Mouse (Mus musculus): ENCODE measurements around the gene Nog. TPM values are rescaled to one million over a fixed set of nuclear protein-coding genes. Genes with fewer than 3 reads are reported as not detected.

Nog gene
- total and polyA plus RNA-seq, 3 experiments, result 0.18 to 0.39 (median 0.20) TPM

- Histone ChIP-seq H3K9ac (ENCODE audit: low read depth, low read length) (no peak overlapping the region), H3K79me2 (replicated peaks; ENCODE audit: control insufficient read depth, insufficient read depth, low read length) (no peaks in the 10 kb centered on the region), H3K4me3 (no peak overlapping the region), H3K4me1 (ENCODE audit: control insufficient read depth, insufficient read depth, low read length) (no peaks in the 10 kb centered on the region), H3K36me3 (ENCODE audit: control insufficient read depth, insufficient read depth, low read length) (no peaks in the 10 kb centered on the region), H3K27ac (no peak overlapping the region), H3K27me3 (ENCODE audit: control insufficient read depth, insufficient read depth, low read length) (no peaks in the 10 kb centered on the region)
- no peak for TF ChIP-seq CTCF (IDR thresholded peaks at IDR 0.05)
- TF ChIP-seq POLR2A (IDR thresholded peaks at IDR 0.05; ENCODE audit: insufficient read depth, low read depth, low read length), result no peak
- TF ChIP-seq EP300 (IDR thresholded peaks at IDR 0.05; ENCODE audit: insufficient read depth, low read depth, low read length), result no peak
- DNase-seq, result no peak
- intact Hi-C loops (cut with DNase I), result no loop called here
- 58% methylated on average over 6 of the region's 6 CpGs for WGBS
Observed at GRCm38 (mm10) chr11:89319675-89320074, 17.5 kb upstream of the Nog start.

GRCm38 (mm10) chr11:89318324-89318723, 16.2 kb upstream of the Nog start:
- Histone ChIP-seq H3K27me3 (ENCODE audit: control insufficient read depth, insufficient read depth, low read length) (no peaks in the 10 kb centered on the region), H3K4me1 (ENCODE audit: control insufficient read depth, insufficient read depth, low read length) (no peaks in the 10 kb centered on the region), H3K9ac (ENCODE audit: low read depth, low read length) (no peak overlapping the region), H3K36me3 (ENCODE audit: control insufficient read depth, insufficient read depth, low read length) (no peaks in the 10 kb centered on the region), H3K4me3 (no peak overlapping the region), H3K27ac (no peak overlapping the region), H3K79me2 (replicated peaks; ENCODE audit: control insufficient read depth, insufficient read depth, low read length) (no peaks in the 10 kb centered on the region)
- intact Hi-C loops (cut with DNase I), result no loop called here
- TF ChIP-seq POLR2A (IDR thresholded peaks at IDR 0.05; ENCODE audit: insufficient read depth, low read depth, low read length) (no peak), CTCF (IDR thresholded peaks at IDR 0.05) (no peak), EP300 (IDR thresholded peaks at IDR 0.05; ENCODE audit: insufficient read depth, low read depth, low read length) (no peak)
- 21% methylated on average over 8 of the region's 8 CpGs for WGBS
- DNase-seq, result no peak

GRCm38 (mm10) chr11:89317757-89318156, 15.6 kb upstream of the Nog start:
- intact Hi-C loops (cut with DNase I), result no loop called here
- Histone ChIP-seq H3K79me2 (replicated peaks; ENCODE audit: control insufficient read depth, insufficient read depth, low read length) (no peaks in the 10 kb centered on the region), H3K9ac (ENCODE audit: low read depth, low read length) (no peak overlapping the region), H3K27ac (no peak overlapping the region), H3K4me3 (no peak overlapping the region), H3K27me3 (ENCODE audit: control insufficient read depth, insufficient read depth, low read length) (no peaks in the 10 kb centered on the region), H3K36me3 (ENCODE audit: control insufficient read depth, insufficient read depth, low read length) (no peaks in the 10 kb centered on the region), H3K4me1 (ENCODE audit: control insufficient read depth, insufficient read depth, low read length) (no peaks in the 10 kb centered on the region)
- no peak for DNase-seq
- WGBS, result 66% methylated on average over 3 of the region's 3 CpGs
- TF ChIP-seq POLR2A (IDR thresholded peaks at IDR 0.05; ENCODE audit: insufficient read depth, low read depth, low read length) (no peak), CTCF (IDR thresholded peaks at IDR 0.05) (no peak), EP300 (IDR thresholded peaks at IDR 0.05; ENCODE audit: insufficient read depth, low read depth, low read length) (no peak)

GRCm38 (mm10) chr11:89314374-89314773, 12.2 kb upstream of the Nog start:
- Histone ChIP-seq H3K79me2 (replicated peaks; ENCODE audit: control insufficient read depth, insufficient read depth, low read length) (no peaks in the 10 kb centered on the region), H3K9ac (ENCODE audit: low read depth, low read length) (no peak overlapping the region), H3K27ac (no peak overlapping the region), H3K4me1 (ENCODE audit: control insufficient read depth, insufficient read depth, low read length) (no peaks in the 10 kb centered on the region), H3K27me3 (ENCODE audit: control insufficient read depth, insufficient read depth, low read length) (no peaks in the 10 kb centered on the region), H3K4me3 (no peak overlapping the region), H3K36me3 (ENCODE audit: control insufficient read depth, insufficient read depth, low read length) (no peaks in the 10 kb centered on the region)
- DNase-seq, result no peak
- 62% methylated on average over 5 of the region's 5 CpGs for WGBS
- TF ChIP-seq EP300 (IDR thresholded peaks at IDR 0.05; ENCODE audit: insufficient read depth, low read depth, low read length), result no peak
- TF ChIP-seq CTCF (IDR thresholded peaks at IDR 0.05), result no peak
- TF ChIP-seq POLR2A (IDR thresholded peaks at IDR 0.05; ENCODE audit: insufficient read depth, low read depth, low read length), result no peak
- intact Hi-C loops (cut with DNase I), result no loop called here

- intact Hi-C loops (cut with DNase I), result no loop called here
- 52% methylated on average over 3 of the region's 3 CpGs for WGBS
- TF ChIP-seq CTCF (IDR thresholded peaks at IDR 0.05), result no peak
- TF ChIP-seq POLR2A (IDR thresholded peaks at IDR 0.05; ENCODE audit: insufficient read depth, low read depth, low read length), result no peak
- no peak for TF ChIP-seq EP300 (IDR thresholded peaks at IDR 0.05; ENCODE audit: insufficient read depth, low read depth, low read length)
Observed at GRCm38 (mm10) chr11:89312378-89312777, 10.2 kb upstream of the Nog start.

GRCm38 (mm10) chr11:89310217-89310616, 8.1 kb upstream of the Nog start:
- no peak for TF ChIP-seq EP300 (IDR thresholded peaks at IDR 0.05; ENCODE audit: insufficient read depth, low read depth, low read length)
- TF ChIP-seq POLR2A (IDR thresholded peaks at IDR 0.05; ENCODE audit: insufficient read depth, low read depth, low read length), result no peak
- TF ChIP-seq CTCF (IDR thresholded peaks at IDR 0.05), result no peak
- WGBS, result 75% methylated on average over 11 of the region's 11 CpGs

More at GRCm38 (mm10) chr11:89312378-89312777, 10.2 kb upstream of the Nog start:
- no peak overlapping the region for H3K4me3 ChIP-seq
- no peaks in the 10 kb centered on the region for H3K4me1 ChIP-seq (ENCODE audit: control insufficient read depth, insufficient read depth, low read length)
- no peaks in the 10 kb centered on the region for H3K36me3 ChIP-seq (ENCODE audit: control insufficient read depth, insufficient read depth, low read length)
- no peak for DNase-seq
- H3K27ac ChIP-seq, result no peak overlapping the region
- H3K27me3 ChIP-seq (ENCODE audit: control insufficient read depth, insufficient read depth, low read length), result no peaks in the 10 kb centered on the region
- no peak overlapping the region for H3K9ac ChIP-seq (ENCODE audit: low read depth, low read length)
- H3K79me2 ChIP-seq (replicated peaks; ENCODE audit: control insufficient read depth, insufficient read depth, low read length), result no peaks in the 10 kb centered on the region

More at GRCm38 (mm10) chr11:89310217-89310616, 8.1 kb upstream of the Nog start:
- no peak overlapping the region for H3K9ac ChIP-seq (ENCODE audit: low read depth, low read length)
- intact Hi-C loops (cut with DNase I), result no loop called here
- no peak overlapping the region for H3K27ac ChIP-seq
- peaks cover 3% of the 10 kb centered on the region; the same call in 1 of the 2 replicates for H3K27me3 ChIP-seq (ENCODE audit: control insufficient read depth, insufficient read depth, low read length)
- DNase-seq, result no peak
- no peaks in the 10 kb centered on the region for H3K79me2 ChIP-seq (replicated peaks; ENCODE audit: control insufficient read depth, insufficient read depth, low read length)
- no peaks in the 10 kb centered on the region for H3K36me3 ChIP-seq (ENCODE audit: control insufficient read depth, insufficient read depth, low read length)
- H3K4me1 ChIP-seq (ENCODE audit: control insufficient read depth, insufficient read depth, low read length), result no peaks in the 10 kb centered on the region
- no peak overlapping the region for H3K4me3 ChIP-seq
